Mouse (Mus musculus): ENCODE results near the gene Cttnbp2nl. TPM values are rescaled to one million over a fixed set of nuclear protein-coding genes. Genes with fewer than 3 reads are reported as not detected.

The Cttnbp2nl gene
- total RNA-seq (2014; fragmentation: Nextera tagmentation) (1.8 TPM in 1 of 2 replicates, not detected in the other), total RNA-seq (2017) (0.78 TPM in 1 of 2 replicates, not detected in the other)

DNA sequence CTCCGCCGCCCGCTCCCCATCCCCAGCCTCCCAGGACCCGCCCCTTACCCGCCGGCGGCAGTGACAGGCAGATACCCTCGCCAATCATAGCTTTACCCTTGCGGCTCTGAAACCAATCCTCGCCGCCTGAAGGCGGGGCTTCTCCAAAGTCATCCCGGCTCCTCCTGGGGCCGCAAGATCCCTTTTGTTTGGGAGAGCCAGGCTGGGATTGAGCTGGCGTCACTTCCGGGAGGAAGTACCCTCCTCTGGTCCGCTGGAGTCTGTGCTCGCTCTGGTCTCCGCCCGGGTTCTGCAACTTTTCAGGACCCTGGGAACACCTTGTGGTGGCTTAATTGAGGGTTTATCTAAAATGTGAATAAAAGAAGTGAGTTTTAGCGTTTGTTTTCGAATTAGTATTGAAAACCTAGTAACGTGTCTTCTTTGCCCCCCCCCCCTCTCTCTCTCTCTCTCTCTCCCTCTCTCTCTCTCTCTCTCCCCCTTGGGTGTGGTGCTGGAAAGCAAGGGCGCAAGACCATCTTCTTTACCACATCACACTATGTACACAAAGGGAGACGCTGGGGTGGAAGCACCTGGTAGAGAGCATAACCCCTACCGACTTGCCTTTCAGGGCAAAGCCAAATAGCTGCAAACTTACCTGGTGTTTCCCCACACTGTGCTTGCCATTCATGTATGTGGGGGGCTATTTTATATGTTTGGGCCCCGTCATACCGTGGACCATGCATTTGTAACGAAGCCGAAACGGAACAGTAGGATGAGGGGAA is at the start of gene Cttnbp2nl:
Gene Cttnbp2nl (minus strand): TSS at position 210 of the 761 bp plus-strand sequence.
- ATAC-seq (replicated peaks; ENCODE audit: poor library complexity, severe bottlenecking), result peak; percentile 96

DNA sequence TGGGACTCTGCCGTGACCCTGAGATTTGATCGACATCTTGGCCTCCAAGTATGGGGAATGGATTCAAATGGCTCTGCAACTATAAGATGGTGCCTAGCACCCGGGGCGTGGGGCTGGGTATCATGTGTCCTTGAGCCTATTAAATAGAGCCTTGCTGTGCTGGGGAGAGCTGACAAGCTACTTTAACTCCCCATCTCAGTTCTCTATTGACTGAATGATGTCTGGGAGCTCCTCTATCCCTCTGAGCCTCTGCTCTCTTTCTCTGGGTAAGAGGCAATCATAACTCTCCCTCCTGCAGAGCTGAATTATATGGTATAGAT is 47.3 kb upstream of the Cttnbp2nl start:
- ATAC-seq (replicated peaks; ENCODE audit: poor library complexity, severe bottlenecking), result no peak

DNA sequence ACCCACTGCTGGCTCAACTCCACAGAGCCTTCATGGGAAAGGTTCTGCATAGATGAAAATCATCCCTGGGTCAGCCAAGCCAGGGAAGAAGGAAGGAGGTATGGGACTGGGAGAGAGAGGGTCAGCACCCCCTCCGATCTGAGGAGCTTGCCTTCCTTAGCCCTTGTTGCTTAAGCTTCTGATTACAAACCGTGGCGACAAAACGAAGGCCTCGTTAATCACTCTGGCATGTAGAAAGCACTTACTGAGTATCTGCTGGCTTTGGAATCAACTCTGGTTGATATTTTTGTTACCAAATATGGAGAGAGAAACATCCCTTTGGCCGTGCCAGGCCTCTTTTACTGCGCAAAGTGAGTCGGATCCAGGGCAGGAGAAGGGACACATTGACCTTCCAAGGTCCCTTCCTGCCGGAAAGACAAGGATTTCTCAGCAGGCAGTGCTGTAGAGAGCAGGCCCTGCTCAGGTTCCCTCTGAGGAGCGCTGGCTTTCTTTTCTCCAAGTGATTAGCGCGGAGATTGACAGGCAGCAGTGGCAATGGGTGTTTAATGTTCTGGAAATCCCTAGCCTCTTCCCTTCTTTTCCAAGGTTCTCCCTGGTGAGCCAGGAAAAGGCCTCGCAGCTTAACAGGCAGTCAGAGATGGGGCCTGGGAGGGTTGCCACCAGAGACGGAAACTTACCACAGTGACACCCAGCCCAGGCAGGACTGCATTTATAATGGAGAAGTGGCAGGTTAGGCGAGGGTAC is 46.8 kb upstream of the Cttnbp2nl start:
- ATAC-seq (replicated peaks; ENCODE audit: poor library complexity, severe bottlenecking), result no peak

DNA sequence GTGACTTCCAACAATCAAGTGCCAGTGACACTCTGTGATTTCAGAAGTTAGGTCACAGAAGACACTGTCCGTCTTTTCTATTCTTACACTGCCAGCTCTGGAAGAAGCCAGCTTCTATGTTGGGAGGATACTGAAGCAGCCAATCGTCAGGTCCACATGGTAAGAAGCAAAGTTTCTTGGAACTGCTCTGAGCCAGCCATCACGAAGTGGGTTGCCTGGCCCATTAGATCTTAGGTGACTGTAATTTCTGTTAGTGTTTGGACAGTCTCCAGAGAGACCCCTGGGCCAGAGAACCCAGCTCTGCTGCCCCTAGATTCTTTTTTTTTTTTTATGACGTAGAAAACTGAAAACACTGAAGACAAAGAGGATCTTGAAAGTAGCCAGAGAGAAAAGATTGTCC is 44.6 kb upstream of the Cttnbp2nl start:
- no peak for ATAC-seq (replicated peaks; ENCODE audit: poor library complexity, severe bottlenecking)

DNA sequence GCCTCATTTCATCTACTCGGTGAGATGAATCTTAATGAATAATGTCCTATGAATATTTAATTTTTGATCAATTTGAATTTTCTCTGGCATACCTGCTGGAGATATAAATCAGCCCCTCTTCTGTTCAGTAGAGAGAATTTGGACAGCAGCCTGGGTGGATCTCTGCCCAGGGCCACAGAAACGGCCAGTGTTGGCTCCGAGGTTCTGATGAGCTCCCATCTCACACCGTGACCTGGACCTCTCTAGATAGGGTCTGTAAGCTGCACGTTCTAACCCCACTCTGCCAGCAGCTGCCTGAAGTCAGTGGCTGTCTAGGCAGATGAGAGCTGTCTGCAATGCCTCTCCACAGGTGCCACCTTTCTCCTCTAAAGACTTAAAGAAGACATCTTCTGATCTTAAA is 42.1 kb upstream of the Cttnbp2nl start:
- no peak for ATAC-seq (replicated peaks; ENCODE audit: poor library complexity, severe bottlenecking)

DNA sequence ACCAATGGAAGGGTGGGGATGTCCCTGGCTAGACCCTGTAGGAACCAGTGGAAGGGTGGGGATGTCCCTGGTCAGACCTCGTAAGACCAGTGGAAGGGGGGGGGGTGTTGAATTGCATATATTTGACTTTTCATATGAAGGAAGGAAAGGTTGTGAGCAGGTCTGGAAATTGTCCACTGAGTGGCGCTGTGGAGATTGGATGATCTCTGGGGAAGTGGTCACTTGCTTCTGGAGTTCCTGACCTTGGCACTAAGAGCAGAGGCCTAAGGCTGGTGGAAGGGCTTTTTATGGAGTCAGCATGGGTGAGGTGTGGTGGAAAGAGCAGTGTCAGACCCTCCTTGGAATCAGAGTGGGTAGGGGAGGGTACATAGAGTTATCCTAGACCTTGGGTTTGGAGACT is 41.5 kb upstream of the Cttnbp2nl start:
- peak; percentile 58; the same call in 1 of the 2 replicates for ATAC-seq (replicated peaks; ENCODE audit: poor library complexity, severe bottlenecking)

DNA sequence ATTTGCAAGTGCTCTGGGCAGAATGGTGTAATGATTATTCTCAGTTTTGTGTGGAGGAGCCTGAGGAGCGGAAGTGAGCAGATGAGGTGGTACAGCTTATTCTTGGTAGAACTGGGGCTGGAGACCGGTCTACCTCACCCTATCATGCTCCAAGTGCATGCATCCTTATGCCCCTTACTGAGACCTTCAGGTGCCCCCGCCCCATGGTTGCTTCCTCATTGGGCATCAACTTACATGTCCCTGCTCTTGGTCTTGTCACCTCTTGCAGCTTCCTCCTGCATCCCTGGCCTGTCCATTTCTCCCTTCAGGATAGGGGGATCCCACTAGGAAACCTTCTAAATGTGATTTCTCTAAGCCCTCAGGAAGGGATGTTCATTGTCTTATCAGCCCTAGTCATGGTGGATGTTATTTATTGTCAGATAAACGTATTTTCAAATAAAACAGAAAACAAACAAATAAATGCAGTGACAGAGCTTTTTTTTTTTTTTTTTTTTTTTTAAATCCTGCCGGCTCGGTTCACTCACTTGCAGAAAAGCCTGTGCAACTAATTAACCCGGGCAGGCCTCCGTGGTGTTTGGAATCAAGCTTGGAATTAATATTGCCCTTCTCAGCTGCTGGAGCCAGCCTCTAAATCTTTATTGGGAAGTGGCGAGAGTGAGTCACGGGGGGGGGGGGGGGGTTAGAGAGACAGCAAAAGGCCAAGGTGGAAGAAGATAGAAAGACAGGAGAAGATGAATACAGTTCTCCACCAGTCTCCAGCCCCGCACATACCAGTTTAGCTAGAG is 40.0 kb upstream of the Cttnbp2nl start:
- no peak for ATAC-seq (replicated peaks; ENCODE audit: poor library complexity, severe bottlenecking)

DNA sequence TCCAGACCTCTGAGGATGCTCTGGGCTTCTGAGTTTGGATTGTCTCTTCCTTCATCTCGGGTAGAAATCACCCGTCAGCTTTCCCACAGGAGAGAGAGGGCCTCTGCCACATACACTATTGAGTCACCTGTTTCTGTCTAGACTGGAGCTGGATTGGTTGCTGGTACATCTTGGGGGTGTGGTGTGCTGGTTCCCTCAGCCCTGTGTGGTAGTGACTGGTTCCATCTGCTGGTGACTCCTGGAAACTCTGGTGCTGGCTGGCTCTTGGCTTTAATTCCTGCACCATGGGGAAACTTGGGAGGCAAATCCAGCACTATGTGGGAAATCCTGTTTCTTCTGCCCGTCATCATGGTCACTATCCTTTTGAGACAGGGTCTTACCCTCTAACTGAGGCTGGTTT is 38.0 kb upstream of the Cttnbp2nl start:
- ATAC-seq (replicated peaks; ENCODE audit: poor library complexity, severe bottlenecking), result peak; percentile 72

DNA sequence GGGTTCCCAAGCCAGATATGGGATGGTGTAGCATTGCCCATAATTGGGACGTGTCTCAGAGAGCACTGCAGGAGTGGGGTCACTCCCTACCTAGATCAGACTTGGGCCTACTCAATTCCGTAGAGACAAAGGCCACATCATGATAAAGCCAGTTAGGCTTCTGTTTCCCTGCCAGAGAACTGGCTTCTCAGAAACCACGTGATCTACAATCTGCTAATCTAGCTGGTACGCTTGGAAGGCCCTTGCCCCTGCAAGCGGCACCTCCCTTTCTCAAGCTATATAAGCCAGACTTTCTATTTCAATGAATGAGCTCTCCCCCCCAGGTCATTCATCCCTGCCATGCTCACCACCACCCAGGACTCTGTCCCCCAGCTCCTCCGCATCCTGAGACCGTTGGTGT is 37.2 kb upstream of the Cttnbp2nl start:
- ATAC-seq (replicated peaks; ENCODE audit: poor library complexity, severe bottlenecking), result no peak

DNA sequence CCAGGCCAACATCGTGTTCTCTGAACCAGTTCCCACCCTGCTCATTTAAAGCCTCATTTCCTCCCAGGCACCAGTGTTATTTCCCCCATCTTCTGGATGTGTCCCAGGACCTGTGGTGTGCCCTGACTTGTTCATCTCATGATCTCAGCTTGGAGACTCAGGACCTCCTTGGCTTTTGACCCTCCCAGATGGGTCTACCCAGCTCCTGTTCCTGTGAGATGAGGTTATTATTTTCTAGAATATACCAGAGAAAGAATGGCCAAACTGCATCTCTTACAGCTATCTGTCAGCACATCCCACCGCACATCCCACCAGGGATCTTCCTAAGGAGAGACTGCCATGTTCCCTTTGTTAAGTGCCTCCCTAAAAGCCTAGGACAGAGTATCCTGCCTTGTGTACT is 35.7 kb upstream of the Cttnbp2nl start:
- no peak for ATAC-seq (replicated peaks; ENCODE audit: poor library complexity, severe bottlenecking)

DNA sequence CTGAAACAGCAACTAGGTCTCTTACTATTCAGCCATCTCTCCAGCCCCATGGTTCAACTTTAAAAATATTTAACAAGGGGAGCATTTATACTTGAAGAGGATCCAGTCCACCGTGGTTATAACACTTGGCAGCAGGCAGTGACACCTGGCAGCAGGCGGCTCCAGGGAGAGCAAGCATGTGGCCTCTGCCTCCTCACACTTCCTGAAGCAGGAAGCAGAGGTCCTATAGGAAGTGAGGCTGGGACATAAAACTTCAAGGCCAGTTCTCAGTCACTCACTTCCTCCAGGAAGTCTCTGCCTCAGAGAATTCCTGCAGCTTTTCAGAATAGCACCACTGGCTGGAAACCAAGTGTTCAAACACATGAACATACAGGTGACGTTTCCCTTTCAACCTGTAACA is 34.4 kb upstream of the Cttnbp2nl start:
- ATAC-seq (replicated peaks; ENCODE audit: poor library complexity, severe bottlenecking), result no peak

DNA sequence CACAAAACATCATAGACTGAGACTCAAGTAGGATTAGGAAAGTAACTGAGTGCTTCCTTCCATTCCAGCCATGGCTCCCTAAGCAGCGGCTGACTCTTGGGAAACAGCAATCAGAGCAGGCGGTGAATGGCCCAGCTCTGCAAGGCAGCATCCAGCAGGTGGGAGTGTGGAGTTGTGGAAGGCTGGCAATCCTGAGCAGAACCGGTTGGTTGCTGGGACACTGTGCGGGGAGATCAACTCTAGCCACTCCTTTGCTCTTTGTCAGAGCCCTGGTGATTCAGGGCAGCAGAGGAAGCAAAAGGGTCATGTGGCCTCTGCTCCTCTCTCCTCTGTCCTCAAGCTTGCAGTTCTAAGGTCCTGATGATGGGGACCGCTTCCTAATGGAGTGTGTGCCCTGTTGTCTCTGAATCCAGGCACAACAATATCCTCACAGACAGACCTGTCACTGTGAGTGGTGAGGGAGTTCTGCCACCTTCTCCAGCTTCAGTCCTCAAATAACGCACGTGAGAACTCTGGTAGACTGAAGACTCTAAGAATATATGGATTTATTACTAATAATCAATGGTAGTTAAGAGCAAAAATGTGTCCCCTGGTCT is 25.4 kb upstream of the Cttnbp2nl start:
- no peak; the same call in 1 of the 2 replicates for ATAC-seq (replicated peaks; ENCODE audit: poor library complexity, severe bottlenecking)

DNA sequence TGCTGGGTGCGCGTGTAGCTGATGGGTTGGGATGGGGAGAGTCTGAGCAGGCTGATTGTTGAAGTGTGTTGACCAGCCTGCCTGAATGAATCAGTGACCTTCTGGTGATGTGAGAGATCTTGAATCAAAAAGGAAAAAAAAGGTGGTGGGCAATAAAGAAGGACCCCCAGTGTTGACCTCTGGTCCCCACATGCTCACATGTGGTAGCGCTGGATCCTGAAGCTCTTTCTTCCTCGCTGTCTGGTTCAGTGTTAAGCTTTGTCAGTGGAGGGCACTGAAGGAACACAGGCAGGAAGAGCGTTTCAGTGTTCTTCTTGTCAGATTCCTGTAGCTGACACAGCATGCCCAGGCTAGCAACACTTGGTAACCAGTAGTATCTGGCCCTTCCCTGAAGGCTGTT is 22.9 kb upstream of the Cttnbp2nl start:
- no peak for ATAC-seq (replicated peaks; ENCODE audit: poor library complexity, severe bottlenecking)

DNA sequence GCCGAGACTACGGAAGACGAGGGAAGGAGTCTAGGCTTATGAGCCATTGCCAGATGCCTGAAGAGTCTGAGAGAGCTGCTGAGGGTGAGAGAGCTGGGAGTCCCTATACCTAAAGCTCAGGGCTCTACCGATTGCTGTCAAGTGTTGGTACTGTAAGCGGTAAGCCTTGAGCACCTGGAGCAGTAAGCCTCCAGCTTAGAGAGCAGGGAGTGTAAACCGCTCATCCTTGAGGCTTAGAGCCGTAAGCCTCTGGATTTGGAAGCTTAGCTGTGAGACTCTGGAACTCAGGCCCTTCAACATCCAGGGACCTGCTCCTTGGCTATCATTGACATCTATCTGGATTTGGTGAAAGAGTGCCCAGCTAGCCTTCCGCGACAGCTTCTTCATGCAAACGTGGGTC is 19.6 kb upstream of the Cttnbp2nl start:
- ATAC-seq (replicated peaks; ENCODE audit: poor library complexity, severe bottlenecking), result no peak

DNA sequence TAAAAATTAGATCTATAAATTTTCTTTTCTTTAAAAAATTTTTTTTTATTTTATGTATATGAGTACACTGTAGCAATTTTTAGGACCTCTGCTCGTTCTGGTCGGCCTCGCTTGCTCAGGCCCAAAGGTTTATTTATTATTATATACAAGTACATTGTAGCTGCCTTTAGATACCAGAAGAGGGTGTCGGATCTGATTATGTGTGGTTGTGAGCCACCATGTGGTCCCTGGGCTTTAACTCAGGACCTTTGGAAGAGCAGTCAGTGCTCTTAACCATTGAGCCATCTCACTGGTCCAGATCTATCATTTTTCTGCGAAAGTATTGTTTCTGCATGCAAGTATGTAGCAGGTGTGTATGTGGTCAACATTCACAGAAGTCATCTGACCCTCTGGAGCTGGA is 18.3 kb upstream of the Cttnbp2nl start:
- no peak for ATAC-seq (replicated peaks; ENCODE audit: poor library complexity, severe bottlenecking)

DNA sequence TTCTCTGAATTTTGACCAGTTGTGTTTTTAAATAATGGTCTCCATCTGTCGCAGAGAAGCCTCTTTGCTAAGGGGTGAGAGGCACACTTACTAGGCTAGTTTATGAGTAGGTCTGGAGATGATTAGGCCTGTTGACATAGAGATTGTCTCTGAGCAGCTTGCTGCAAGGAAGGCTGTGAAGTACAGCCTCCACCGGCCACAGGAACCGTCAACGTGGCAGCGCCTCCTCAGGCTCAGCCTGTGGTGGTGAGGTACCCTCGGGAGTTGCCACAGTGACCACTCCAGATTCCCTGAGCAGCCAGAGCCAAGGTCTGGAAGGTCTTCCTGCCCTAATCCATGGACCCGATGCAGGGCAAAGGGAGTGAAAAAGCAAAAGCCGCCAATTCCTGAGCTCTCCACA is 17.6 kb upstream of the Cttnbp2nl start:
- ATAC-seq (replicated peaks; ENCODE audit: poor library complexity, severe bottlenecking), result no peak

DNA sequence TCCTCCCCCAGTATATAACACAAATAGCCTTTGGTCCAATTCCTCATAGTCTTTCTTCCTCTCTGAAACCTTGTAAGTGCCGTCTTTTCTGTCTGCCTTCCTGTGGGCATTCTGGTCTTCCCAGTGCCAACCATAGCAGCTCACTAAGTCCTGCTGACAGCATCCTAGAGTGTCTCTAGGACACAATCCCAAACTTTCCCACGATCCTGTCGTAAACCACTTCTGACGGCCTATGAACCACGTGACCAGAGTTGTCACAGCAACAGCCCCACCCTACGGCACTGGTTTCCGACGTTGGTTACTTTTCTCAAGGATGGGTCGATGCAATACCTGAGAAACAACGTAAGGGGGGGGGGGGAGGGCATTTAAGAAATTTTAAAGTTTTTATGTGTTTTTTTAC is 13.6 kb upstream of the Cttnbp2nl start, which contains the start of gene 4930564D02Rik:
Gene 4930564D02Rik (plus strand): TSS at position 301 of the 400 bp plus-strand sequence.
- peak; percentile 17; the same call in 1 of the 2 replicates for ATAC-seq (replicated peaks; ENCODE audit: poor library complexity, severe bottlenecking)

DNA sequence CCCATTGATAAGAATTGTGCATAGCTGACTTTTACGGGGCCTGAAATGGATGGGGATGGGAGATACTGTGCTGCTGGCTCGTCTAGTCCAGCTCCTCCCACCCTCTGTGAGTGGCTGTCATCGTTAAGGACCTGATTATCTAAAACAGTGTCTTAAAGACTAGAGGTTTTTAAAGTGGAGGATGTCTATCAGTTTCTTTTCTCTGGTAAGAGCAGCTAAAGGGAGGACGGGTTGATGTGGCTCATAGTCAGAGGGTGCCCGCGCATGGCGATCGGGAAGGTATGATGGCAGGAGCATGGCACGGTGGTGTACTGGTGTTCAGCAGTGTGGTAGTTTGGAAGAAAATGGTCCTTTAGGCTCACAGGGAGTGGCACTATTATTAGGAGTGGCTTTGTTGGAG is 9.7 kb upstream of the Cttnbp2nl start:
- ATAC-seq (replicated peaks; ENCODE audit: poor library complexity, severe bottlenecking), result no peak

DNA sequence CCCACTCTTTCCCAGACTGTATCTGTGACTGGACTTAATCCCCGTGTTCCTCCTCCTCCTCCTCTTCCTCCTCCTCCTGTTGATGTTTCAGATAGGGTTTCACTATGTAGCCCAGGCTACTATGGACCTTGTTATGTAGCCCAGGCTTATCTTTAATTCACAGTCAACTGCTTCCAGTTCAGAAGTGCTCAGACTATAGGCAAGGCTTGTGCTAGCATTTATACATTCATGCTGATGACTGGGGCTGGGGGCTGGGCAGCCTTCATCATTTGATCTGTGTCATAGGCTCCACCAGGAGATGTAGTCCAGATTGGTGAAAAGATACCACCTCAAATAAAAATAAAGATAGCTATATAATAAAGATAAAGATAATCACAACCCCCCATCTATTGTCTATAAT is 9.0 kb upstream of the Cttnbp2nl start:
- ATAC-seq (replicated peaks; ENCODE audit: poor library complexity, severe bottlenecking), result no peak

DNA sequence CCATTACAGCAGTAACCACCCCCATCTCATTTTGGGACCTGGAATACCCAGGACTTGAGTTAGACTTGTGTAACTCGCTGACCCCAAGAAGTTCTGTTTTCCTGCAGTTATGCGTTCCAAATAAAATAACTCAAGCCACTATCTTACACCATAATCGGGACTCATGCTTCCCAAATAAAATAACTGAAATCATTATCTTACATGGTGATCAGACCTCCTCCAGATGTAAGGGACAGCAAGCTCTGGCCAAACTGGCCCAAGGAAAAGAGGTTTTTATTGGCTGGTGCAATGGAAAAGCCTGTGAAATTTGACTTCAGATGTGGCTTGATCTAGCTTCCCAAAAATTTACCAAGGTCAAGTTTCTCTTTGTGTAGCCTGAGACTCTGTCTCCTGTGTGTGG is 8.6 kb upstream of the Cttnbp2nl start:
- ATAC-seq (replicated peaks; ENCODE audit: poor library complexity, severe bottlenecking), result no peak

DNA sequence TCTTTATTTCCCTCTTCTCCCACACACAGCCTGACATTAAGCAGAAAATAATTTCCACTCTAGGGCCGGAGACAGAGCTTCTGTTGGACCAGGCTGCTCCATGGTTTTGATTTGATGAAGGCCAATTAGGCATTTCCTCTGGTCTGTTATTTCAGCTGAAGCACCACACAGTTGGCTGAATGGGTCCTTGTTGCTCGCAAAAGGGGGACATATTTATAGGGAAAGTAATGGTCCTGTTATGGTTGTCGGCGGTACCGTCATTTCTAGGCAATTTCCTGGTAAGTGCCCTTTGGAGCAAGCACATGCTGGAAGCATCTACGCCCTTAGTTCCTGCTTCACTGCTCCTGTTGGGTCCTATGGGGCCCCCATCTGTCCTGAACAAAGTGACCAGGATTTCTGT is 8.0 kb upstream of the Cttnbp2nl start:
- no peak for ATAC-seq (replicated peaks; ENCODE audit: poor library complexity, severe bottlenecking)

Measured in granulocyte monocyte progenitor cell, adult 5-6 weeks (primary cell).